Mouse (Mus musculus): Measurements from ENCODE around the gene Lpp.

The Lpp gene

DNA sequence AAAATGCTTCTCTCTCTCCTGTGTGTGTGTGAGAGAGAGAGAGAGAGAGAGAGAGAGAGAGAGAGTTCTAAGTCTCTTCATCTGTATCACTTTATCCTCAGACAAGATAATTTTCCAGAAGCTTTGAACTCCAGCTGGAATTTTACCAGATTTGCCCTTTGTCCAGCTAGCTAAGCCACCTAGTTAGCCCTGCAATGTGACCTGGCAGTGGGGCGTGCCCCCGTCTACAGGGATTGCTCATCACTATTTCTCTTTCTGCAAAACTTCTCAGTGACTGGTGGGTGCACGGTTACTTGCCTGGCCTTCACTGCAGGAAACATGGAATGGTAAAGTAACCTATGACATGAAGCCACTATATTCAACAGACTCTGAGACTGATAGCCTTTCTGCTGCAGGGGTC is 174.8 kb downstream of the Lpp start:
- DNase-seq = no peak

DNA sequence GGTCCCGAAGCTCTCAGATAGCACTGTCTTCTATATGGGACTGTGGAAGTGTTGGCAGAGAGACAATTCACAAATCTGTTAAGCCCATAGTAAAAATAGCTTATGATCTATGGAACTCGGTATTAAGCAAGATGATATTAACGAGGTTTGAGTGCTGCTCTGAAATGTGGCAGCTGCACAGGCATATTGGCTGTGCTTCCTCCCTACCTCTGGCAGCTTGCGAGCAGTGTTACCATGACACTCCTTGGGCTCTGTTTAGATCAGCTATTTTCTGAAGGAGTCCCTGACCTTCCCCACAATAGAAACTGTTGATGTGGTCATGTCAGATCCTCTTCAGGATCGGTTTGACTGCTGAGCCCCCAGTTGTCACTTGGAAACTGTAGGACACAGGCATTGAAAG is 176.4 kb downstream of the Lpp start:
- no peak for DNase-seq

GRCm38 (mm10) chr16:24576999-24577398 is 183.7 kb downstream of the Lpp start:
- peak; percentile 29 for DNase-seq

DNA sequence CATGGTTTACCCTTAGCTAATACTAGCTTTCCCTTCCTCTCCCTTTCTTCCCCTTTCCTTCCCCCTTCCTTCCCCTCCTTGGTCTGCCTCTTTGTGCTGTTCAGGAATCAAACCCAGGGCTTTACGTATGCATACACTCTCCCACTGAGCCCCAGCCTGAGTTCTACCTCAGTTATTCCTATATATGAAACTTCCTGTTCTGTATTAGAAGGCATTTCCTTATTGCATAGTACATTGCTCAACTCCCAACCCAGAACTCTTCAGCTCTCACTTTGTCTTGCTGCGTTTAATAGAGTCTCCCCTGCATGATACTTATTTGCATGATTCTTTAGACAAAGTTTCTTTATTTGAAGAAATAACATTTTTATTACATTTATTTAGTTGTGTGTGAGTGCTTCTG is 184.5 kb downstream of the Lpp start:
- no peak for DNase-seq

- no peak for DNase-seq
Observed at GRCm38 (mm10) chr16:24582847-24583246, 189.5 kb downstream of the Lpp start.

DNA sequence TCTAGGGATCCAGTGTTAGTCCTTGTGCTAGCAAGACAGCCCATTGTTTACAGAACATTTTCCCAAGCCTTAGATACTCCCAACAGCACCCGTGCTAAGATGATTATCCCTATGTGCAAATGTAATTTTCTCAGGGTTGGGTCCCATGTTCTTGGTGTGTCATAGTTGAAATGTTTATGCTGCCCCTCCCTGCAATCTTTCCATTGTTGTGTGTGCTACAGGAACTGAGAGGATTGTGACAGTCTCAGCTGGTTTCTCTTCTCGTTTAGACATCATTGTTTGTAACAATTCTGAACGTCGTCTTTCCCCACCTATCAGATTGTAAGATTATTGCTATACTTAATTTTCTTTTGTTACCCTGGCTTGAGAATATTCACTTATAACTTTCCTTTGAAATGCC is 200.2 kb downstream of the Lpp start:
- no peak for DNase-seq

DNA sequence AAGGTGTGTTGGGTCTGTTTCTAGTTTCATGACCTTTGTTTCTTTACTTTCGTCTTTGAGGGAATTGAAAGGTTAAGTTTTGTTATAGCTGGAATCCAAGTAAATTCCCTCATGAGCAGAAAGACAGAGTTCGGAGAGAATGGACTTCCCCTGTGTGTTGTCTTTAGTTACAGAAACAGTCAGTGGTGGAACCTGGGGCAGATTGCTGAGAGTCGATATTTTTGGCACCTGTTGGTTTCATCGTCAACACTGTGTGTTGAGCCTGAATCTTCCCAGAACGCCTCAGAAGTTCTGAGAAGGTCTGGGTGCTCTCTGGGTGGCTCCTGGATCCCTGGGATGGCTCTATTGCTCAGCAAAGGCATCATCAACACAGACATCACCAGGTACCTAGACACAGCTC is 201.2 kb downstream of the Lpp start:
- no peak for DNase-seq

- no peak for DNase-seq
Observed at GRCm38 (mm10) chr16:24595493-24595892, 202.2 kb downstream of the Lpp start.

GRCm38 (mm10) chr16:24598567-24598966 is 205.3 kb downstream of the Lpp start:
- no peak for DNase-seq

- no peak for DNase-seq
Observed at GRCm38 (mm10) chr16:24599766-24600165, 206.5 kb downstream of the Lpp start.

DNA sequence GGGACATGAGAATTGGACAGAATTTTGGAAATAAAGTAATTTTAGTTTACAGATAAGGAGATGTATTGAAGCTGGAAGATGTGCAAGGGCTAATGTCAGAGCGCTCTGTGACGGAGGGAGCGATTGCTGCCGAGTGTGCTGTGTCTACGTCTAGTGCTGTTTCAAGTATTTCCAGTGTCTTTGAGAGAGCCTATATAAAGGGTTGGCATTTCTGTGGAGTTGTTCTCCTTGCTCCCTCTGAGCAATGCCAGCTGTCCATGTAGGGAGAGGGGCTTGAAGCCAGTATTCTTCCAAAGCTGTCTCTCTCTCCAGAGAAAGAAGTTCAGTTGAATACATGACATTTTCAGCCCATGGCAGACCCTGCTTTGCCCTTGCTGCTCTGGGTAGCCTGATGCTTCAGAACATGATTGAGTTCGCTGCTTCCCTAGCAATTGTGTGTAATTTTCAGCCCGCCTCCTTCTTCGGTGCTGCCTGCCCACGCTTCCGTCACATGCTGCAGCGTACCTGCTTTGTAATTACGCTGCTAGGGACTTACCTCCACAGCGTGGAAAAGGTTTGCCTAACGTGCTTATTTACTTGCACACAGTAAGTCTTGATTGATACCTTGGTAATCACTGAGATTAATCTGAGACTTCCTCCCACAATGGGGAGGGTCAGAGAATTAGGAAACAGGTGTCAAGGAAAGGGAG is 207.1 kb downstream of the Lpp start:
- no peak for DNase-seq

DNA sequence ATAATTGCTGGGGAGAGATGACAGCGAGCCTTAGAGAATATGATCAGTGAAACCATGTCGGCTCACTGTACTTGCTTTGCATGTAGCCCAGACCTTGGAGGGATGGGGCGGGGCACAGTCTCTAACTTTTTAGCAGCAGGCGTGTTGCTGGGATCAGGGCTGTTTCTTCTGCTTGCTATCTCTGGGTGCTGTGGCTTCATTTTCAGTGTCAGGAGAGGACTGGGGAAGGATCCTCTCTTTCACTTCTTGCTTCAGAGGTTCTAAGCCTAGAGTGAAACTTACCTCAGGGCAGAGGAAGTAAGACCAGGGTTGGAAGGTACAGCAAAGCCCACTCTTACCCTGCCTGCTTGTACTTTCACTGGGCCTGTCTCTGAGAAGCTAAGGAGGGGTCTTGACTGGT is 210.0 kb downstream of the Lpp start:
- no peak for DNase-seq

DNA sequence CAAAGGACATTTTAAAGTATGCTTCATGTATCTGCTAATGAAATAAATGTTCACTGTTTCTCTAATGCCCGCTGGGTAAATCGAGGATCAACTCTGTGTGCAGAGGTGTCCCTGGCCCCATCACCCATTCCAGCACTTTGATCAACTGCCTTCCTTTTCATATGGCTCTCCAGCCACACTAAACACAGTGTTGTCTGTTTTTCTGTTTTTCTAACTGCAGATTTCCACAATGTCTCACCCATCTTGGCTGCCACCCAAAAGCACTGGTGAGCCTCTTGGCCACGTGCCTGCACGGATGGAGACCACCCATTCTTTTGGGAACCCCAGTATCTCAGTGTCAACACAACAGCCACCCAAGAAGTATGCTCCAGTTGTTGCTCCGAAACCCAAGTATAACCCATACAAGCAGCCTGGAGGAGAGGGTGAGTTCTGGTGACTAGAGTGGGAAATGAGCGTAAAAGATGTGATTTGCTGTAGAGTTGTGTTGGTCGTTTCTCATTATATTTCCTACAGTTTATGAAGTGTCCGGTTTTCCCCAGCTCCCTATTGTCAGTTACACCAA is 214.7 kb downstream of the Lpp start:
- no peak for DNase-seq

- no peak for DNase-seq
Observed at GRCm38 (mm10) chr16:24619458-24619857, 226.2 kb downstream of the Lpp start.

DNA sequence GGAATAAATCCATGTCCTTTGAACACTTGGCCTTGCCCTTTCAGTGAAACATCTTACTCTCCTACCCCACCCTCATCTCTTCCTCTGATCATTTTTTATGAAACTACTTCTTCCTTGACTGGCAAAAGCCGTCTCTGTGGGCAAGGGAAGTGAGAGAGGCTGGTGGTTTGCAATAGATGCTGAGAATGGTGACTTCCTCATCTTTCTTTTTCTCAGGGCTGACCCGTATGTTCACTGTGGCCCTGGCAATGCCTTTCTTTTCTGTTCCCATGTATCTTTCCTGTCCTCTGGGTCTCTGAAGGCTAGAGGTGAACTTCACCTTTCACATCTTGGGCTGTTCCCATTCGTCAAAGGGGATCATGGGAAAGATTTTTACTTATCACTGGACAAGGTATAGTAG is 226.7 kb downstream of the Lpp start:
- DNase-seq = no peak

- DNase-seq = no peak
Observed at GRCm38 (mm10) chr16:24622226-24623194, 229.2 kb downstream of the Lpp start.

DNA sequence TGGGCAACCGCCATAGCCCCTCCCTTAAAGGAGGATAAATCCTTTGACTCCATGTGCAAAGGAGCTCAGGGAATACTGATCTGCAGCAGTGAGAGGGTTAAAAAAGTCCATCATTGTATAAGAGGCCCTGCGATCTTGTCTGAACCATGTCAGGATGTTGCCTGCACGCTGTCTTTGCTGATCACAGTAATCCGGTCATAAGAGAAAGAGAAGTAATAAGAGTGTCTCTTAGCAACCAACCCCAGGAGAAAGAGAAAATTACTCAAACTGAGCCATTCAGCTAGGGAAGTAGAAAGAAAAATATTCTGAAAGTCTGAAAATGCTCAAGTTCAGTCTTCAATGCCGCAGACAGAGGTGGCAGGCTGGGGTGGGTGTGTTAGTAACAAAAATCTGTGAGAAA is 231.0 kb downstream of the Lpp start:
- no peak for DNase-seq

DNA sequence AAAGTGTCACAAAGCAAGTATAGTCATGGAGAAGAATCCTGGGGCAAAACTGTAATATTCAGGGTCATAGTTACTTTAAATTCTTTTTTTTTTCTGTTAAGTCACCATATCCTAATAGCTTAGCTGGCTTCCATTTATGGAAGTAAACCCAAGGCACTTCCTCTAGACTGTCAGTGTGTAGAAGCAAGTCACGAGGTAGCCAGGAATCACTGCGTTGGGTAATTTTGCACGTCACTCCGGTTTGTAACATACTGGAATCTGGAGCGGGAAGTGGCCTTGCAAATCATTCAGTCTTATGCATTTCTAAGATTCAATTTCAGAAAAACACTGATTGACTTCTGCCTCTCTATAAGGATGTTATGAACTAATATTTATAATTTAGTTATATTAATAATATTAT is 232.3 kb downstream of the Lpp start:
- DNase-seq = no peak

DNA sequence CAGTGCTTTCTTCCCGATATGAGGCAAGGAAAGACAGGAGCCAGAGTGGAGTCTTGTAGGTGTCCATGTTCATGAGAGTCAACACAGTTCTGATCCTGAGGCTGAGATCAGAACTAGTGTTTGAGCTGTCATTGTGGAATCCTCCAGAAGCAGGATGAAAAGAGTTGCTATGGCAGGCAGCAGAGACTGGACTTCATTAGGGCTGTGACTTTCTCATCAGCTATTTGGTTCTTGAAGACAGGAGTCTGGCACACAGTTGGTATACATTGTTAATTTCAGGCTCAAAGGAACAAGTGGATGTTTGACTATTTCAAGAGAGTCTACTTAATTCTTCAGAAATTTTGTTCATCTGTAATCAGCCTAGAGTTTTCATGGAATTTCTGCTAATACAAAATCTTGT is 235.5 kb downstream of the Lpp start:
- DNase-seq = no peak

- DNase-seq = no peak
Observed at GRCm38 (mm10) chr16:24629218-24630172, 236.2 kb downstream of the Lpp start.

DNA sequence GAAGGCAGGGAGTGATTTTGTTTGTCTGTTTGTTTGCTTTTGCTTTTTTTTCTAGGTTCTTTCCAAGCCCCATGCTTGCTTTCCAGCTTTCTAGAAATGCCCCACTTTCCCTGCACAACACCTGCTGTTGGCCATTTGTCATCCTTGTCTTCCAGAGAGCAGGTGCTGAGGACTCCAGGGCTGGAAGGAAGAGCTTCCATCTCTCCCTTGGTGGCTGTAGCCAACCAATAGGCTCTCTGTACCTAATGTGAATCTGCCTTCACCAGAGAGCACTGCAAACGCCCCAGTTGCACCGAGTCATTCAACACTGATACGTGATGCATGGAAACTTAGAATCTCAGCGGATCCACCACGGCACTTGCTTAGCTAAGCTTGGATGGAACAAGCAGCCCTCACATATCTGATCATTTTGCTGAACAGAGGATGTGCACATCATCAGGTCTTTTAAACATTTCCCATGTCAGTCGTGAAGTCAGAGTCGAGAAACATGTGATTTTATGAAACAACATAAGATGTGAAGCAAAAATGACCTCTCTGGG is 242.1 kb downstream of the Lpp start:
- no peak for DNase-seq

GRCm38 (mm10) chr16:24636894-24637293 is 243.6 kb downstream of the Lpp start:
- DNase-seq = no peak

All from lung, postnatal 14 days (tissue).